Mouse (Mus musculus) olfactory bulb, adult 2 months (tissue): ENCODE results near the gene Tbca.

ENCODE experiments used
- CTCF ChIP-seq: fragments of 200-500 bp; IDR thresholded peaks from 2 replicates; pipeline ENCODE4 v1.5.1; 2012; ENCODE audit warnings: low read depth, mild to moderate bottlenecking, low read length, moderate library complexity; ENCODE audit not compliant: insufficient read depth
- POLR2A ChIP-seq: fragments of 200-500 bp; IDR thresholded peaks from 2 replicates; pipeline ENCODE4 v1.6.1; 2012; ENCODE audit warnings: mild to moderate bottlenecking, low read depth, low read length, moderate library complexity; ENCODE audit not compliant: insufficient read depth

GRCm38 (mm10) chr13:94862491-94863230 is 74.0 kb downstream of the Tbca start:
- TF ChIP-seq CTCF (no peak), POLR2A (no peak)
